Mouse (Mus musculus): ENCODE measurements around the gene Myo16. TPM values are rescaled to one million over a fixed set of nuclear protein-coding genes. Genes with fewer than 3 reads are reported as not detected.
A peak's percentile ranks its signal among the peaks of the same experiment; 100 is the strongest.

Myo16 gene
- polyA plus RNA-seq, 1 experiment from 2014 or later, result 3.9 TPM

GRCm38 (mm10) chr8:10645740-10646139 lies 492.0 kb downstream of the Myo16 start:
- Histone ChIP-seq H3K4me3 (no peak overlapping the region), H3K27ac (replicated peaks) (no peak overlapping the region), H3K9me3 (no peaks in the 10 kb centered on the region), H3K36me3 (no peaks in the 10 kb centered on the region), H3K4me1 (replicated peaks) (peaks cover 11% of the 10 kb centered on the region), H3K4me2 (no peak overlapping the region), H3K9ac (no peak overlapping the region), H3K27me3 (no peaks in the 10 kb centered on the region)
- WGBS, result 87% methylated on average over 5 of the region's 5 CpGs
- ATAC-seq (ENCODE audit: low read depth), result no peak

- Histone ChIP-seq H3K4me3 (no peak overlapping the region), H3K27me3 (no peaks in the 10 kb centered on the region), H3K36me3 (no peaks in the 10 kb centered on the region), H3K4me2 (no peak overlapping the region), H3K9me3 (no peaks in the 10 kb centered on the region), H3K9ac (no peak overlapping the region), H3K4me1 (replicated peaks) (peaks cover 11% of the 10 kb centered on the region), H3K27ac (replicated peaks) (no peak overlapping the region)
- no peak for ATAC-seq (ENCODE audit: low read depth)
- WGBS, result 39% methylated on average over 10 of the region's 10 CpGs
Observed at GRCm38 (mm10) chr8:10646485-10646884, 492.8 kb downstream of the Myo16 start.

- no peak for ATAC-seq (ENCODE audit: low read depth)
- no peak overlapping the region for H3K4me2 ChIP-seq
- 86% methylated on average over 12 of the region's 12 CpGs for WGBS
Observed at GRCm38 (mm10) chr8:10651546-10652315, 498.0 kb downstream of the Myo16 start.

GRCm38 (mm10) chr8:10653282-10653681 lies 499.6 kb downstream of the Myo16 start:
- H3K4me1 ChIP-seq (replicated peaks), result no peaks in the 10 kb centered on the region
- no peaks in the 10 kb centered on the region for H3K36me3 ChIP-seq
- H3K27me3 ChIP-seq, result no peaks in the 10 kb centered on the region
- no peak for ATAC-seq (ENCODE audit: low read depth)
- no peak overlapping the region for H3K9ac ChIP-seq
- WGBS, result 90% methylated on average over 9 of the region's 9 CpGs
- H3K4me3 ChIP-seq, result no peak overlapping the region
- H3K27ac ChIP-seq (replicated peaks), result no peak overlapping the region
- H3K9me3 ChIP-seq, result no peaks in the 10 kb centered on the region
- H3K4me2 ChIP-seq, result no peak overlapping the region

More at GRCm38 (mm10) chr8:10651546-10652315, 498.0 kb downstream of the Myo16 start:
- Histone ChIP-seq H3K27me3 (no peaks in the 10 kb centered on the region), H3K36me3 (no peaks in the 10 kb centered on the region), H3K4me1 (replicated peaks) (no peaks in the 10 kb centered on the region), H3K9ac (no peak overlapping the region), H3K4me3 (no peak overlapping the region), H3K9me3 (no peaks in the 10 kb centered on the region), H3K27ac (replicated peaks) (no peak overlapping the region)

GRCm38 (mm10) chr8:10654922-10655518 lies 501.3 kb downstream of the Myo16 start:
- no peak overlapping the region for H3K9ac ChIP-seq
- no peaks in the 10 kb centered on the region for H3K27me3 ChIP-seq
- H3K4me2 ChIP-seq, result no peak overlapping the region
- no peak overlapping the region for H3K27ac ChIP-seq (replicated peaks)
- no peaks in the 10 kb centered on the region for H3K4me1 ChIP-seq (replicated peaks)
- WGBS, result 81% methylated on average over 9 of the region's 9 CpGs
- no peaks in the 10 kb centered on the region for H3K9me3 ChIP-seq
- H3K4me3 ChIP-seq, result no peak overlapping the region
- no peak for ATAC-seq (ENCODE audit: low read depth)
- H3K36me3 ChIP-seq, result no peaks in the 10 kb centered on the region

- ATAC-seq (ENCODE audit: low read depth), result 0 out of 2 replicates have a peak, but pooled peaks have one; percentile 28
- Histone ChIP-seq H3K36me3 (no peaks in the 10 kb centered on the region), H3K27ac (replicated peaks) (no peak overlapping the region), H3K9ac (no peak overlapping the region), H3K4me3 (no peak overlapping the region), H3K9me3 (no peaks in the 10 kb centered on the region), H3K27me3 (no peaks in the 10 kb centered on the region), H3K4me1 (replicated peaks) (peaks cover 33% of the 10 kb centered on the region), H3K4me2 (no peak overlapping the region)
- 11% methylated on average over 8 of the region's 8 CpGs for WGBS
Observed at GRCm38 (mm10) chr8:10663770-10664470, 510.2 kb downstream of the Myo16 start.

GRCm38 (mm10) chr8:10664861-10665543 lies 511.3 kb downstream of the Myo16 start:
- peaks cover 33% of the 10 kb centered on the region for H3K4me1 ChIP-seq (replicated peaks)
- 16% methylated on average over 13 of the region's 13 CpGs for WGBS
- H3K9me3 ChIP-seq, result no peaks in the 10 kb centered on the region
- no peak overlapping the region for H3K4me3 ChIP-seq
- no peak for ATAC-seq (ENCODE audit: low read depth)
- no peak overlapping the region for H3K4me2 ChIP-seq
- H3K9ac ChIP-seq, result no peak overlapping the region
- no peaks in the 10 kb centered on the region for H3K36me3 ChIP-seq
- no peak overlapping the region; the same call in 1 of the 2 replicates for H3K27ac ChIP-seq (replicated peaks)
- peaks cover 1% of the 10 kb centered on the region; the same call in 1 of the 2 replicates for H3K27me3 ChIP-seq

- H3K9ac ChIP-seq, result no peak overlapping the region
Observed at GRCm38 (mm10) chr8:10665821-10666283, 512.1 kb downstream of the Myo16 start.

GRCm38 (mm10) chr8:10671862-10672548 lies 518.3 kb downstream of the Myo16 start:
- Histone ChIP-seq H3K27ac (replicated peaks) (no peak overlapping the region), H3K4me2 (no peak overlapping the region), H3K27me3 (peaks cover 4% of the 10 kb centered on the region; the same call in 1 of the 2 replicates), H3K9me3 (no peaks in the 10 kb centered on the region), H3K9ac (no peak overlapping the region), H3K4me1 (replicated peaks) (no peaks in the 10 kb centered on the region), H3K36me3 (no peaks in the 10 kb centered on the region), H3K4me3 (no peak overlapping the region)
- ATAC-seq (ENCODE audit: low read depth), result no peak
- WGBS, result 70% methylated on average over 2 of the region's 2 CpGs

More at GRCm38 (mm10) chr8:10665821-10666283, 512.1 kb downstream of the Myo16 start:
- Histone ChIP-seq H3K36me3 (no peaks in the 10 kb centered on the region), H3K4me3 (no peak overlapping the region), H3K27me3 (peaks cover 4% of the 10 kb centered on the region; the same call in 1 of the 2 replicates), H3K4me1 (replicated peaks) (peaks cover 33% of the 10 kb centered on the region), H3K4me2 (no peak overlapping the region), H3K9me3 (no peaks in the 10 kb centered on the region), H3K27ac (replicated peaks) (no peak overlapping the region)
- 9% methylated on average over 4 of the region's 4 CpGs for WGBS
- peak; percentile 79 for ATAC-seq (ENCODE audit: low read depth)

GRCm38 (mm10) chr8:10677840-10678410 lies 524.2 kb downstream of the Myo16 start:
- ATAC-seq (ENCODE audit: low read depth), result peak; percentile 27; the same call in 1 of the 2 replicates
- H3K27me3 ChIP-seq, result no peaks in the 10 kb centered on the region
- H3K36me3 ChIP-seq, result no peaks in the 10 kb centered on the region

GRCm38 (mm10) chr8:10681926-10682325 lies 528.2 kb downstream of the Myo16 start:
- H3K4me1 ChIP-seq (replicated peaks), result peaks cover 20% of the 10 kb centered on the region
- ATAC-seq (ENCODE audit: low read depth), result peak; percentile 65; the same call in 1 of the 2 replicates
- H3K27me3 ChIP-seq, result no peaks in the 10 kb centered on the region
- no peaks in the 10 kb centered on the region for H3K9me3 ChIP-seq
- H3K27ac ChIP-seq (replicated peaks), result no peak overlapping the region
- H3K4me2 ChIP-seq, result no peak overlapping the region
- WGBS, result 59% methylated on average over 7 of the region's 7 CpGs
- no peak overlapping the region for H3K4me3 ChIP-seq
- H3K36me3 ChIP-seq, result no peaks in the 10 kb centered on the region
- H3K9ac ChIP-seq, result no peak overlapping the region

More at GRCm38 (mm10) chr8:10677840-10678410, 524.2 kb downstream of the Myo16 start:
- Histone ChIP-seq H3K4me3 (no peak overlapping the region), H3K4me2 (no peak overlapping the region), H3K4me1 (replicated peaks) (peaks cover 17% of the 10 kb centered on the region; the same call in 1 of the 2 replicates), H3K9me3 (no peaks in the 10 kb centered on the region), H3K9ac (no peak overlapping the region), H3K27ac (replicated peaks) (no peak overlapping the region)
- WGBS, result 57% methylated on average over 9 of the region's 9 CpGs

Data from neural tube, embryonic 13.5 days (tissue).